Mouse (Mus musculus) mature B cell (primary cell): ENCODE results near the gene Uroc1.

Experiments
- in situ Hi-C: fragments of 300-500 bp; cut with MboI; formaldehyde crosslinking; loops from 2 replicates; pipeline ENCODE4 v1.14.3; 2019

Uroc1 gene

DNA sequence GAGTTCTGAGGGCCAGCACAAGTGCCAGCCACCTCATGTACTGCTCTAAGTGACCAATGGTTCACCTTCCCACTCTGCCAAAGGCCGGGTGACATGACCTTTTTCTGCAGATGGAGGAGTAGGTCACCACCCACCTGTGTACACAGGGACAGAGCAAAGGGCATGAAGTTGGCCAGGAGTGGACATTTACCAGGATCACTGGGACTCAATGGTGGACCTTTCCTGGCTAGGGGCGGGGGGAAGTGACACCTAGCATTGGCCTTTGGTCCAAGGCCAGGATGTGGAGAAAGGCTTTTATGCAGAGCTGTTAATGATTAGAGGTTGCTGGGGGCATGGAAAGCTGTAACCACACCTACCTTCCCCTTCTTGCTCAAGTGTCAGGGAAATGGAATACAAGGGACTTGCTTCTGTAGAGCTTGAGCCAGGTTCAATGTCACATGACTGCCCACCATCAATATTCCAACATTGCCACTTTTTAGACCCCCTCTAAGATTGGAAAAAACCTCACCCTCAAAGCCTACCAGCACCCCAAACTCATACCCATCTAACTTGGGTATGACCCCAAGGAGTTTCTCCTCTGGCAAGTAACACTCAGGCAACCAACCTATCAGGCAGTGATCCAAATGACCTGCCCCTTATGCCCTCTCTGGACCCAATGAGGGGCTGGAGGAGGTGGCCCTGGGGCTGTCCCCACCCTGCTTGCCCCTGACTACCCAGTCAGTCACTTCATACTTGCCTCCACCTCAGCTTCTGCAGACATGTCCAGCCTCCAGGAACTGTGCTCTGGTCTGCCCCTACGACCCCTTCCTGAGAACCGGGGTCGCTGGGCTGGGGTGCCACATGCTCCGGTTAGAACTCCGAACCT lies at the start of gene Uroc1:
Uroc1 (plus strand) TSS at position 724 of the 865 bp plus-strand sequence.
- in situ Hi-C loops = no loop called here

DNA sequence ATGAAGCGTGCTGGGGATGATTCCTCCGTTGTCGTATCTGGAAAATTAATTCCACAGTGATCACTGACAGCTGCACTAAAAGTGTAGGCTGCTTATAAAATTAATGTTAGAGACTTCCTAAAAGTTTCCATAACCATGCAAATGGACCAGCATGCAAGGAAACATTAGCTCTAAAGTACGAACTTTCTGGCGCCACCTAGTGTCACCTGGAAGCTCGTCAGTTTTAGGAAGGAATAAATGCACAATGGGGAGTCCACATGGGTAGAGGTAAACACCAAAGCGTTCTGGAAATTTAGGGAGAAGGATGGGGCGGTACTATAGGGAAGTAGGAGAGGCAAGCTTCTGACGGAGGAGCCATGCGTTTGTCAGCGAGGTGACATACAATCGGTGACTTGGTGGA lies 44.8 kb upstream of the Uroc1 start:
- in situ Hi-C loops = no loop called here

DNA sequence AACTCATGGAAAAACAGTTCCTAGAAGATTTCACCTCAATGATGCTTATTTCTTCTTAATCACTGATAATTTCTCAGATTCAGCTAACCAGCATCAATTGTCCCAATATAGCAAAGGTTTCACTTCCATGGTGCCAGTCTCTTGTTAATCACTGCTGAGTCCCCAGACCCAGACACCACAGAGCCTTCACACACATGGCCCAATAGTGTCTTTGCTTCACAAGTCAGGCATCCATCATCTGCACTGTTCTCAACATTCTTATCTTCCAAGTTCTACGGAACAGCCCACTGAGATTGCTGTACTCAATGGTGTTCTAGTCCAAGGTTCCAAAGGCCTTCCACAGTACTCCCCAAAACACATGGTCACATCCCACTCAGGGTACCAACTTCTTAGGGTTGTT lies 32.2 kb upstream of the Uroc1 start, which contains the start of gene BC048671:
BC048671 (plus strand) TSS at position 301 of the 400 bp plus-strand sequence.
- in situ Hi-C loops = no loop called here

DNA sequence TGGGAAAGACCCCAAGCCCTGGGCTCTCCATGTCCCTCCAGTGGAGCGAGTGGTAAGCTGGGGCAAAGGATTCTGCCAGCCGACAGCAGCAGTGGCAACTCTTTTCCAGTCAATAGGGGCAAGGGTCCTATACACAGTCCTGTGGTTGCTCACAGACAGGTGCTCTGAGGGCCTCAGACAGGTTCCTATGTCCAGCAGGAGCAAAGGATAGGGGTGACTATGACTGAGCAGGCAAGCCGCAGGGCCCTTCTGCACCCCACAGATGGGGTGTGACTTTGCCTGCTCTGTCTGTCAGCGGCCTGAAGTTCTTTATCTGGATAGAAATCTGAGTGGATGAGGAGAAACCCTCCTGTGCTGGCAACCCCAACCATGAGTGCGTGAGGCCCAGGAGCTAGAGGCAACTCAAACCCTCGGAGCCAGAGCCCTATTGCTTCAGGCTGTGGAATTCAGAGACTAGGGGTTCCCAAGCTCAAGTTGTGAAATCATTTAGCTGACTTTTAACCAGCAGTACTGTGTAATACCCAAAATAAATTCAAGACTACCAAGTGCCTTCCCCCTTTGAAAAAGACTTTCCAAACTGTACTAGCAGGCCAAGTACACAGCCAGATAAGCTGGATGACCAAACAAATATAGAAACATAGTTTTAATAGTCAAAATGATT lies 26.6 kb upstream of the Uroc1 start:
- in situ Hi-C loops = no loop called here

DNA sequence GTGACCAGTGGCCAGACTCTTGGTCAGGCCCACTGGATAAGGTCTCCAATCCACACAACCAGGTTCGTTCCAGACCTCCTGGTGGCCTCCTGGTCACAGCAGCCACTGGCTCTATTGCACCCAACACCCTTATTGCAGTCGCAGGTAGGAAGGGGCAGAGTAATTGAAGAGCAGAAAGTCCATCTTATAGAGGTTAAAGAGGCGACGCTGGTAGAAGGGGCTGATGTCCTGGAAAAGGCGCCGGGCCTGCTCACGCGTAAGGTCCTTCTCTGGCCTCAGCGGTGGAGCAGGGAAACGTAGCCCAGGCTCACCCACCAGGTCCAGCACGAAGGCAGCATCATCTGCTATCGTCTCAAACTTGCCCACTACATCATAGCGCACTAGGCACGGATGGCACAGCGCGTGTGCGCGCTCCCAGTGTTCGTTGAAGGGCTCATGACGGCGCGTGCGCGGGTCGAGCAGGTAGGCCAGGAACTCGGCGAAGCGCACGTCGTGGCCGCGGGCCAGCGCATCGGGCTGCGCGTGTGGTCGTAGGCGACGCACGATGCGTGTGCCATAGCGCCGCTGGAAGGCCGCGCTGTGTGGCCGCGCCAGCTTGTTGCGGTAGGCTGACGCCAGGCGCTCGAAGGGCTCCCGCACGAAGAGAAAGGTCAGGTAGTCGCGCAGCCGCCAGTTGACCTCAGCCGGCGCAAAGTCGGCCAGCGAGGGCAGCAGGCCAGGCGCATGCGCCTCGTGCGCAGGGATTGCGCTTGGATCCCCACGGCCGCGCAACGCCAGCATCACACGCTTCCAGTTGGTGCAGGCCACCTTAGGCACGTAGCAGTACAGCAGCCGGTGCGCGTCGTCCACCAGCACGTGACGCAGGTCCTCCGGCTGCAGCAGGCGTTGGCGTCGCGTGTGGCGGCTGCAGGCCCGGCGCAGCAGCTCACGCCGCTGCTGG lies 24.0 kb upstream of the Uroc1 start:
- in situ Hi-C loops = no loop called here

DNA sequence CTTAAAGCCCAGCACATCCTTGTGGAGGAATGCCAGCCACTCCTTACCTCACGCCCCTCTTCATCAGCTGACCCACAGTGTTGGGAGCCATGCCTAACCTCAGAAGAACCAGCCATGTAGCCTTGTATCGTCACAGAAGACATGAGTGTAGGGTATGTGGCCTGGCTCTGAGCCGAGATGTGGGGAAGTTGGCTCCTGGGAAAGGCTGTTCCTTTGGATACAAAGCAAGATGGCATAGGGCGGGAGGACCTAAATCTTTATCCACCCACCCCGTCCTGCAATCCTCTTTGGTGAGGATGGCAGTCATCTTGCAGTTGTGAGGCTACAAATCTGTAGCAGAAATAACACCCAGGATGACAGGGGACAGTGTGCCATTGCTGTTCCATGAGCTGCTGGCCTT lies 17.1 kb upstream of the Uroc1 start:
- in situ Hi-C loops = no loop called here

DNA sequence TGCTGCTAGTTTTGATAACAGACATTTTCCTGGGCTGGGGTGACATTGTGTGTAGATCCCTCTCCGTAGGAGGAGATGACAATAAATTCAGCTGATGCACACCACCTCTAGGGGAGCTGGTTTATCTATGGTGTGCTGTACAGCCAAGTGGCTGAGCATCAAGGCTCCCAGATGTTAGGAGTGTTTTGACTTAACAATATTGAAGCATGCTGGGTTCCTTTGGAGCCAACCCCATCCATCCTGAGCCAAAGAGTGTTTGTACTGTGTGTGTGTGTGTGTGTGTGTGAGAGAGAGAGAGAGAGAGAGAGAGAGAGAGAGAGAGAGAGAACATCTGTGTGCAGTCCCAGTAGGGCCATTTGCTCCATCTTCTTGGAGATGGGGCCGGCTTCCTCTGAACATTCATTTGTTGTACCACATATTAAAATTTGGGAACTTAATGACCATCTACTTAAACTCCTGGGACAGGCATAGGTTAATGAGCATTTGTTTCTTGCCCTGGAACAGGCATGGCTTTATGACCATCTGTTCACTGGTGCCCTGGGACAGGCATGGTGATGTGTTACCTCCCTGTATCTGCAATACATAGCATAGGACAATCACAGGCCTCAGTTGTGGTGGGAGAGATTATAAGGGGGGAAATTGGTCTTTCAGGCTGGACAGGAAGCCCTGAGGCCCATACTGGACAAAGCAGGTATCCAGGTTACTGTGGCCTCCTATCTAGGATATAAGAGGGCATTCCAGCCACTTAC lies 15.4 kb upstream of the Uroc1 start:
- in situ Hi-C loops = no loop called here

DNA sequence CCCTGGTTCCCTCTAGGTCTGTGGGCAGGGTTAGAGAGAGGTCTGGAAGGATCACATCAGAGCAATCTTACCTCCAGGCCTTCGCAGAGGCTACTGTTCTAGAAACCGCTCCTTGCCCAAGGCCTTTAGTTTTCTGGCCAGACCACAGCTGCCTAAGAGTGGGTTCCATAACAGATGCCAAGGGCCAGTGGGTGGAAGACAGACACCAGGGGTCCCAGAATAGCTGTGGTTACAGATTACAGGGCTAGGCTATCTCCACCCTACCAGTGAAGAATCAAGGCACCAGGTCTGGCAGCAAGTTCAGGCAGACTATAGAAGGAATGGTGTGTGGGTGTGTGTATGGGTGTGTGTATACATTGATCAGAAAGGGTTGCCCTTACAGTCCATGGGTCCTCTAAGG lies 14.1 kb upstream of the Uroc1 start:
- in situ Hi-C loops = no loop called here

DNA sequence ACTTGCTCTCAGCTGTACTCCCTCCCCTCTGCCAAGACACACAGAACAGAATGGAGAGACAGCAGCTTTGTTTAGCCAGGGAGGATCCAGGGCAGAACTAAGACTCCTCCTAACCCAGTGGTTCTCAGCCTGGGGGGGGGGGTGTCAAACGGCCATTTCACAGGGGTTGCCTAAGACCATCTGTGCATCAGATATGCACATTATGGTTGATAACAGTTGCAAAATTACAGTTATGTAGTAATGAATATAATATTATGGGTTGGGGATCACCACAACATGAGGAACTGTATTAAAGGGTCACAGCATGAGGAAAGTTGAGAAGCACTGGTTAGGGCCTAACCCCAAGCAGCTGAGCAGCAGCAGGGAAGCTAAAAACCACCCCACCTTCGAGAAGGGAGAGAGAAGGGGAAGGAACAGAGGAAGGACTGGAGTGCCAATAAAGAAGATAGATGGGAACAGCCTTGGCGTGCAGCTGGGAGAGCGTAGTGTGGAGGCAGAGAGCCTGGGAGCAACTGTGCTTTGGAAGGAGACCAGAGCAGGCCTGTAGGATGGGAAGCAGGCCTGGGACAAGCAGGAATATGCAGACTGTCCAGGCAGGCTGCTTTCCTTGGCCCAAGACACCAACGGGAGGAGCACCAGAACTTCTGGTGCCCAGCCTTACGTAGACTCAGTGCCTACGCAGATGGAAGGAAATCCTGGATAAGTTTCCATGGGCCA lies 13.5 kb upstream of the Uroc1 start:
- in situ Hi-C loops = no loop called here

DNA sequence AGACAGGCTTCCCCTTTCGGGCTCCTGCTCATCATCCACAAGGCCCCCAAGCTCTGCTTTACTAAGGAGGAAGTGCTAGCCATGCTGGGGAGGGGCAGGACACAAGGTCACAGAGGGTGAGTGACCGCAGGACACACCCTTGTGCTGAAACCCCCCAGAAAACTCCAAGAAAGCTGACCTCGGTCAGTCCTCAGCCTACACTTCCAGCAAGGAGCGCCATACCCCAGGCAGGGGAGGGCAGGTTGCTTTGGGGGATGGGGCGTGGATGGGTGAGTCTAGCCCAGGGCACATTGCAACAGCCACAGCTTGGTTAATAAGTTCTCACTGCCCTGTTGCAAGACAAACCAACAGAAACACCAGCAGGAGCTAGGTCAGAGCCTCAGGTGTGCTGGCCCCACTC lies 12.7 kb upstream of the Uroc1 start:
- in situ Hi-C loops = no loop called here

DNA sequence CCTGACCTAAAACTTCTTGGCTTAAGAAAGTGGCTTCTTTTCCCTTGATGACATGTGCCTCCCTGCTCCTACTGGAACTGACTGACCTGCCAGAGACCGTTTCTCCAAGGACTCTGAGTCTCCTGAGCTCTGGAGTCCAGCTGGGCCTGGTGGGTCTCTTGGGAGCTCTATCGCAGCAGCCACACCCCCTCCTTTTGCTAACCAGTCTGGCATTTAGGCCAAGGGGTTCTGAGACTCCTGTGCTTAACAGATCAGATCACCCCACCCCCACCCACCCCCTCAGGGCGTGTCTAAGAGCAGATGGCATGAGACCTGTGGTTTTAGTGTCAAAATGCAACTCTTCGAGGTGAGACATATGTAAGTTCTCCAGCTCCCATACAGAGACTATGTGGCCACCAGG lies 11.3 kb upstream of the Uroc1 start:
- in situ Hi-C loops = no loop called here

DNA sequence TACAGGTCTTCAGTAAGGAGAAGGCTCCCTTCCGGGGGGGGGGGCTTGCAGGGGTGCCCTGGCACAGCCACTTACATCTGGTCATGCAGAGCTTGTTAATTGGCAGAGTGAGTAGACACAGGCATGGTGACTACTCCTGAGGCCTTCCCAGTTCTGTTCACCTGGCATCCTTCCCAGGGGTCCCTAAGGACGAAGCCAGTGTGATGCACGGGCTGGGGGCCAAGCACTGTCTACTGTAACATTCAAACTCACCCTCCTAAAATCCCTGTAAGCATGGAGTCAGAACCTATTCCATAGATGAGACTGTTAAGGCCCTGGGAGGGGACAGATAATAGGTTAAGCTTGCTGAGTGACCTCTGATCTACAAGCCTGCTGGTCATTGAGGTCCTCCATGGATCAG lies 9.1 kb upstream of the Uroc1 start:
- in situ Hi-C loops = no loop called here

DNA sequence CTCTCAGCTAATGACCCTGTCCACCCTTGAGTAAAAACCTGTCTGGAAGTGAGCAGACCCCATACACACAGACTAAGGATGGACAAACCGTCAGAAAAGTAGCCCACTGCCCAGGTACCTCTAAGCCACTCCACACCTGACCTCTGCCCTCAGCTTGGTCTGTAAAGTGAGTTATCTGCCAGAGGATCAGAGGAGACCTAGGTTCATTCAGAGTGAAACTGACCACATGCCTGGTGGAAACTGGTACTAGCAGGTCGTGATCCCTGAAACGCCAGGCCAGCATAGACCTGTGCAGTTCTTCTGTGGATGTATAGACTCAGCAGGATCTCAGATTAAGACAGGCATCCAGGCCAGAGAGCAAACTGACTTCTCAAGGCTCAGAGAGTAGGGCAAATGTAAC lies 8.6 kb upstream of the Uroc1 start:
- in situ Hi-C loops = no loop called here

DNA sequence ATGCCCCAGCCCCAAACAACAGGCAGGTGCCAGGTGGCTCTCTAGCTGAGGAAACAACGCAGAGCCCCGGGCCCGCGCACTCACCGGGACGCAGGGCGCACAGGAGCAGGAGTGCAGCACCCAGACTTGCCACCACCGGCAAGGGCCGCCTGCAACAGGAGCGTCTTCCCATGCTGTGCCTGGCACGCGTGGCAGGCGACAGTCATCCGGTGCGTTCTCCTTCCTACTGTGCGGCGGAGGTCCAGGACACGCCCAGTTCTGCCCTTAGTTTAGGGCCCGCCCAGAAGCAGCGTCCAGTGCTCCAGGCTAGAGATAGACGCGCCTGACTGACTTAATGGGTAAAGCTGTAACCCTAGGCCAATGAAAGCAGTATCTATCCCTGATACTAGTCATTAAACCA lies 8.1 kb upstream of the Uroc1 start, which contains the start of gene Chst13:
Chst13 (minus strand) TSS at position 195 of the 400 bp plus-strand sequence.
- in situ Hi-C loops = no loop called here

DNA sequence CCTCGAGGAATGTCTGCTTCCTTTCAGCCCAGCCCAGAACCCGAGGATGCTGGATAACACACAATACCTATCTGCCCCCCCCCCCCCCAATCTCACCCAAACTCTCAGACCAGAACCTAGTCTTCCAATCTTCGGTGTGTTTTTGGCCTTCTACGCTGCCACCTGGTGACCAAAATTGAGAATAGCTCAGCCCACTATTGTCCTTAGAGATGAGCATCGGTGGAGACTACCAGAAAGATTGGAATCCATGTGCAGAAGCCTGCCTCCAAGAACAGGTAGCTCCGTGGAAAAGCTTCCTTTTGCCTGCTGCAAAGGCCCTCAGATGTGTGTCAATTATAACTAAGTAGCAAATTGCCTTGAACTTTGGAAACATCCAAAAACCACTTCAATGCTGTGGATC lies 5.4 kb upstream of the Uroc1 start:
- in situ Hi-C loops = no loop called here

DNA sequence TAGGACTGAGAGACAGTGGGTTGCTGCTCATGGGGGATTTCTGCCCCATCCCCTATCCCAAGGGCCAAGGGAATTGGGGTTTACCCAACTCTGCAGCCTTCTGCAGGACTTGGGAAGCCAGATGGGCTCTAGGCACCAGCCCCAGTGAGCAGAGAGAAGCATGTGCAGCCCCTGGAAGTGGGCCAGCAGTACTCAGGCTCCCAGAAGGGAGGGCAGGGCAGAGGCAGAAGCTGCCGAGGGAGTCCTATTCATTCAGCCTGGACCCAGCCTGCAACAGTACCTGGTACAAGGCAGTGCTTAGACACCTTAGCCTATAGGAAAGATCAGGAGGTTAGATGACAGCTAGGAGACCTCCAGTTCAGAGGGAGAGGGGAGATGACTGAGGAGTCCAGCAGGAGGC lies 3.1 kb upstream of the Uroc1 start:
- in situ Hi-C loops = no loop called here

DNA sequence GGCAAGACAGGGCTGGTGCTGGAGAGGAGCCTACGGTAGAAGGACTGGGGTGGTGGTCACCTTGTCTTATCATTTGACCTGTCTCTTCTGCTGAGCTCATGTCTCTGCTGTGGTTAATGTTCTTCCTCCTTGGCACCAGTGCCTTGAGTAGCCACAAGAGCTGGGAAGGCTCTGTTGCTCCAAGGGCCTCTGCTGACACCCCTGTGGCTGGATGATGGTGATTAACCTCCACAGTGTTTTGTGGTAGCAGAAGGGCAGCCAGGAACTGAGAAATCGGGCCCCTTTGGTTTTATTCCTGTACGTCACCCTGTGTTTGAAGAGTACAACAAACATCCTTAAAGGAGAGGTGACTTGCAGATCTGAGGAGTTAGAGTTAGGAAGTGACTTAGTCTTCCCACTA lies 1.2 kb downstream of the Uroc1 start:
- in situ Hi-C loops = no loop called here

DNA sequence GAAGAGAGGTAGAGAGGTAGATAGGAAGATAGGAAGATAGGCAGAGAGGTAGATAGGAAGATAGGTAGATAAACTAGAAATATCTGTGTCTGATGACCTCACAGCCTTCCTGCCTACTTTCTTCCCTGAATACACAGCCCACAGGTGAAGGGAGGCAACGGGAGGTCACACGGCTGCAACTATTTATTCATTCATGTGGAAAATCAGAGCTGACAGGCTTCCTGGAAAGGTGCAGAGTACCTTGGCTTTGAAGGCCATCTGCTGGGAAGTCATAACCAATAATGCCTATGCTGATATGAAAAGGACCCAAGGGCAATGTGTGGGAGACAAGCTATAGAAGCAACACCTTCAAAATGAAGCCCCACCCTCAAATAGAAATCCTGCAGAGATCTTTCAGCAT lies 9.3 kb downstream of the Uroc1 start:
- in situ Hi-C loops = no loop called here

DNA sequence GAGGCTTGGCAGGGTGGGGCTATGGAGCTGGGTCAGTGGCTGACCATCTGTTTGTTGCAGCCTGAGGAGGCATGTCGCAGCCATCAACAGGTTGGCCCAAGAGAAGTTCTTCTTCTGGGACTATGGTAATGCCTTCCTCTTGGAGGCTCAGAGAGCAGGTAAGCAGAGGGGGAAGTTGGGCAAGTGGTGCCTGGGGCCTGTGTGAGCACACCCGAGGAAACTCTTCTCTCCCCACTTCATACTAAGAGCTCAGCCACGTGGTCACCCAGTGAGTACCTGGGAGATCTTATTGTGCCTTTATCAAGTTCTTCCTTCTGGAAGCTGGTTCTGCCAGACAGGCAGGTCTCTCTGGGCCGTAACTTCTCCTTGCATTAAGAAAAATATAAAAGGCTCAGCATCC lies 14.1 kb downstream of the Uroc1 start:
- in situ Hi-C loops = no loop called here

DNA sequence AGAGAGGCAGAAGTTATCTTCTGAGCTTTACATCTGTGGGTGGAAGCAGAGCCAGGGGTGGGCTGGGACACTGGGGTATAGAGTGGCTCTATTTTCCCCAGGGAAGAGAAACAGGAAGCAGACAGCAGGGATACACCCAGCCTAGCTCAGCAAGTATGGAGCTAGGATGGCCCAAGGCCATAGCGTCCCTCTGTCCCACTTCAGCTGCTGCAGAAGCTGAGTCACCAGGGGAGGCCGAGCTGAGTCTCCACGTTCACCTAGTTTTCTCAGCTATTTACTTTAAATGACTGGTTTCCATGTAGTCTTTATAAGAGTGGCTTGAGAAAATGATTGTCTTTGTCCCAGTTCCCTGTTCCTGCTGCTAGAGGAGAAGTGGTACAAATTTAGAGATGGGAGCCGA lies 15.4 kb downstream of the Uroc1 start:
- in situ Hi-C loops = no loop called here

DNA sequence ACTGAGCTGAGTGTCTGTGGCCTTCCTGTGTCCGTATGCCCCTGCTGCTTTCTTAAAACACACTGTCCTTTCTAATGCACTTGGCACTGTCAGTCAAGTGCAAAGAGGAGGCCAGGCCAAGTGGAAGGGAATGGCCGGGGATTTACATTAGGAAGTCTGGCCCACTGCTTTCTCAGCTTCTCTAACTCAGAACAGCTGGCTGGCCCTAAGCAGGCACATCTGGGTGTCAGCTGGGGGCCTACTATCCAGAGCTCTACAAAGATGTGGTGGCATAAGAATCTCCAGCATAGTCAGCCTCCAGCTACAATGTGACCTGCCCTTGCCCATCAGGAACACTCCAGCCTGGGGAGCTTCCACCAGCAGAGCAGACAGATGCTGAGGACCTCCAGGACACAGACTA lies 16.9 kb downstream of the Uroc1 start:
- in situ Hi-C loops = no loop called here
